Mouse (Mus musculus) MEL (cell line): ENCODE results near the gene Lrrc4c. TPM values are rescaled to one million over a fixed set of nuclear protein-coding genes. Genes with fewer than 3 reads are reported as not detected.

ENCODE experiments used
- DNase-seq: peaks from one replicate; pipeline ENCODE4 v3.0.0; 2011; ENCODE audit warnings: low read depth, low spot score
- H3K27ac ChIP-seq: 2 replicates; pipeline ENCODE4 v1.5.1; 2012; ENCODE audit warnings: low read depth, mild to moderate bottlenecking, control low read depth, low read length, moderate library complexity; ENCODE audit not compliant: control insufficient read depth
- H3K27me3 ChIP-seq, 2 experiments: fragments of 150-350 bp in 1 of 2; sonication (generic) in 1 of 2; 2 replicates each; pipeline ENCODE4 v1.6.1; 2012; ENCODE audit warnings: low read length in 2 of 2, mild to moderate bottlenecking in 2 of 2, improper control_type of control experiment in 1 of 2, moderate library complexity in 1 of 2; ENCODE audit not compliant: insufficient read depth in 2 of 2, control insufficient read depth in 1 of 2
- H3K36me3 ChIP-seq, 2 experiments: 2 replicates each; pipeline ENCODE4 v1.6.1; 2012 to 2014; ENCODE audit warnings: low read length in 2 of 2, improper control_type of control experiment in 1 of 2, inconsistent platforms in 1 of 2, mild to moderate bottlenecking in 1 of 2; ENCODE audit not compliant: insufficient read depth in 2 of 2, control insufficient read depth in 1 of 2
- H3K4me1 ChIP-seq, 2 experiments: fragments of 150-350 bp in 1 of 2; sonication (generic) in 1 of 2; 2 replicates each; pipeline ENCODE4 v1.6.1; 2012; ENCODE audit warnings: low read length in 2 of 2, improper control_type of control experiment in 1 of 2, mild to moderate bottlenecking in 1 of 2; ENCODE audit not compliant: insufficient read depth in 2 of 2, control insufficient read depth in 1 of 2
- H3K4me3 ChIP-seq, 2 experiments: fragments of 150-350 bp in 1 of 2; sonication (generic) in 1 of 2; 2 replicates each; pipeline ENCODE4 v1.5.1; 2012; ENCODE audit warnings: low read depth in 2 of 2, low read length in 2 of 2, mild to moderate bottlenecking in 2 of 2, moderate library complexity in 2 of 2, control low read depth in 1 of 2, improper control_type of control experiment in 1 of 2; ENCODE audit not compliant: control insufficient read depth in 1 of 2, insufficient read depth in 1 of 2
- H3K79me2 ChIP-seq: 2 replicates; pipeline ENCODE4 v1.6.1; 2012; ENCODE audit warnings: mild to moderate bottlenecking, low read length, moderate library complexity; ENCODE audit not compliant: control insufficient read depth, poor library complexity, insufficient read depth
- H3K9ac ChIP-seq: 2 replicates; pipeline ENCODE4 v1.6.1; 2012; ENCODE audit warnings: low read depth, mild to moderate bottlenecking, control low read depth, low read length, moderate library complexity; ENCODE audit not compliant: control insufficient read depth, poor library complexity, severe bottlenecking
- H3K9me3 ChIP-seq: fragments of 150-350 bp; sonication (generic); replicated peaks from 2 replicates; pipeline ENCODE4 v1.6.1; 2012; ENCODE audit warnings: mild to moderate bottlenecking, low read length, improper control_type of control experiment, moderate library complexity; ENCODE audit not compliant: insufficient read depth
- E2F4 ChIP-seq: IDR thresholded peaks from 2 replicates; pipeline ENCODE4 v1.6.1; 2011; ENCODE audit warnings: low read depth, low read length, improper control_type of control experiment, borderline replicate concordance
- ELF1 ChIP-seq: IDR thresholded peaks from 2 replicates; pipeline ENCODE4 v1.6.1; 2014; ENCODE audit warnings: low read depth, mild to moderate bottlenecking, inconsistent platforms, low read length, improper control_type of control experiment, moderate library complexity
- ETS1 ChIP-seq: IDR thresholded peaks from 2 replicates; pipeline ENCODE4 v1.6.1; 2012; ENCODE audit warnings: low read depth, mild to moderate bottlenecking, inconsistent platforms, low read length, improper control_type of control experiment, moderate library complexity
- GATA1 ChIP-seq: IDR thresholded peaks from 2 replicates; pipeline ENCODE4 v1.6.1; 2011; ENCODE audit warnings: low read depth, low read length, improper control_type of control experiment
- HCFC1 ChIP-seq: IDR thresholded peaks from 2 replicates; pipeline ENCODE4 v1.6.1; 2012; ENCODE audit warnings: low read depth, mild to moderate bottlenecking, inconsistent platforms, low read length, improper control_type of control experiment, moderate library complexity
- MAFK ChIP-seq: IDR thresholded peaks from 2 replicates; pipeline ENCODE4 v1.6.1; 2011; ENCODE audit warnings: low read depth, mild to moderate bottlenecking, low read length, improper control_type of control experiment, borderline replicate concordance
- MAZ ChIP-seq: IDR thresholded peaks from 2 replicates; pipeline ENCODE4 v1.6.1; 2012; ENCODE audit warnings: low read depth, mild to moderate bottlenecking, inconsistent platforms, low read length, improper control_type of control experiment
- POLR2A ChIP-seq, 2 experiments: IDR thresholded peaks; 2 replicates each; pipeline ENCODE4 v1.6.1; 2011 to 2012; ENCODE audit warnings: low read length in 2 of 2, mild to moderate bottlenecking in 2 of 2, control low read depth in 1 of 2, improper control_type of control experiment in 1 of 2, low read depth in 1 of 2, moderate library complexity in 1 of 2; ENCODE audit not compliant: control insufficient read depth in 1 of 2, insufficient read depth in 1 of 2, poor library complexity in 1 of 2
- POLR2AphosphoS5 ChIP-seq: IDR thresholded peaks from 2 replicates; pipeline ENCODE4 v1.6.1; 2012; ENCODE audit warnings: low read depth, borderline replicate concordance, mild to moderate bottlenecking, inconsistent platforms, low read length, moderate library complexity, mixed read lengths
- TAL1 ChIP-seq: IDR thresholded peaks from 2 replicates; pipeline ENCODE4 v1.6.1; 2012; ENCODE audit warnings: mild to moderate bottlenecking, inconsistent platforms, low read length, moderate library complexity, mixed read lengths
- USF1 ChIP-seq: IDR thresholded peaks from 2 replicates; pipeline ENCODE4 v1.6.1; 2014; ENCODE audit warnings: low read depth, mild to moderate bottlenecking, inconsistent platforms, low read length, improper control_type of control experiment, moderate library complexity
- ZC3H11A ChIP-seq: IDR thresholded peaks from 2 replicates; pipeline ENCODE4 v1.6.1; 2012; ENCODE audit warnings: low read depth, mild to moderate bottlenecking, inconsistent platforms, low read length, improper control_type of control experiment
- ZKSCAN1 ChIP-seq: IDR thresholded peaks from 2 replicates; pipeline ENCODE4 v1.6.1; 2012; ENCODE audit warnings: low read depth, mild to moderate bottlenecking, inconsistent platforms, low read length, improper control_type of control experiment, moderate library complexity
- polyA plus RNA-seq, 2 experiments: library from polyadenylated mRNA; stranded (reverse) in 1 of 2; unstranded in 1 of 2; fragments of >175 nt in 1 of 2; fragments of >200 nt in 1 of 2; gene quantifications; 2 replicates each; pipeline versions ENCODE4 v1.2.1 to v1.2.4; 2012; ENCODE audit warnings: low replicate concordance in 2 of 2, low read depth in 1 of 2; ENCODE audit not compliant: insufficient read length in 2 of 2, insufficient read depth in 1 of 2, missing spikeins in 1 of 2
- total RNA-seq: library from RNA; depleted of rRNA; stranded (reverse); fragments of 300-350 nt; gene quantifications from 2 replicates; pipeline ENCODE4 v1.2.3, GENCODE M21; 2012

Gene Lrrc4c
- total and polyA plus RNA-seq, 3 experiments: not detected

DNA sequence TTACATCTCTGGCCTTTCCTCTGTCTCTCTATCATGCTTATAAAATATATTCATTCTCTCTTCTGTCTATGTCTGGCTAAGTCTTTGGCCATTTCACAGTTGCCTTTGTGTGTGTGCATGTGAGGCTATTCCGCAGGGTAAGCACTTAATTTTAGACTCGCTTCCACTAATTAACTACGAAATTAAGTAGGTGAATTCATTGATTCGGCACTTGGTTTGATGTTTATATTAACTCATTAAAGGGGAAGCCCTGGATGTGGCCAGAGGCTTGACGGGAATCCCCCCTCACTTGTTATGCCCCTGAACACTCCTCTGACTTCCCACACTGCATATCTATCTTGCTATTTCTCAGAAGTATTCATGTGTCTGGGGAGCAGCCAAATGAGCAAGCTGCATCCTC lies 1169.6 kb downstream of the Lrrc4c start:
- H3K9me3 ChIP-seq: no peaks in the 10 kb centered on the region
- no peaks in the 10 kb centered on the region for H3K36me3 ChIP-seq
- DNase-seq: no peak
- H3K4me1 ChIP-seq: no peaks in the 10 kb centered on the region
- H3K27me3 ChIP-seq: no peaks in the 10 kb centered on the region
- H3K27ac ChIP-seq: no peak overlapping the region
- H3K79me2 ChIP-seq: no peaks in the 10 kb centered on the region
- TF ChIP-seq HCFC1: no peak
- no peak for TF ChIP-seq ZKSCAN1
- no peak for TF ChIP-seq USF1
- TF ChIP-seq POLR2AphosphoS5: no peak
- no peak overlapping the region for H3K4me3 ChIP-seq
- H3K9ac ChIP-seq: no peak overlapping the region

DNA sequence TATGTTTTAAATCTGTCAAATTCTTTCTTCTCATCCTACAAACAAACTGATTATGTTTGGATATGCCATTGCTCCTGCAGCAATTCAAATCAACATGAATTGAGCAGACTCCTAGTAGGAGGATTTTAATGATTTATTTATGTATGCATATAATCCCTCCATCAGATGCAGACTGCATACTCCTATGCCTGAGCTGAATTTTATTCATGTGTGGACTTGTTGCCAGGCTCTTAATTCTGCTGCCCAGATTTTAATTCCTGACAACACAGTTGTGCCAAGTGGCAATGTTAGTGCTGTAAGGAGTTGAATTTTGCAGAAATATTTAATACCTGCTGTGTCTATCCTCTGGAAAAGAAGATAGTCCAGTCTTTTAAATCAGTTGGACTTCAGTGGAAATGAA lies 1179.1 kb downstream of the Lrrc4c start:
- no peak for TF ChIP-seq ZC3H11A
- no peak for TF ChIP-seq MAFK
- no peak for TF ChIP-seq TAL1
- no peak for TF ChIP-seq ELF1
- TF ChIP-seq MAZ: no peak
- TF ChIP-seq, all 39 proteins: peak for 0
- DNase-seq: no peak
- H3K4me1 ChIP-seq: no peaks in the 10 kb centered on the region
- no peak overlapping the region for H3K4me3 ChIP-seq
- H3K9ac ChIP-seq: no peak overlapping the region
- H3K27ac ChIP-seq: no peak overlapping the region
- no peaks in the 10 kb centered on the region for H3K27me3 ChIP-seq
- no peaks in the 10 kb centered on the region for H3K36me3 ChIP-seq
- no peaks in the 10 kb centered on the region for H3K9me3 ChIP-seq
- H3K79me2 ChIP-seq: no peaks in the 10 kb centered on the region

DNA sequence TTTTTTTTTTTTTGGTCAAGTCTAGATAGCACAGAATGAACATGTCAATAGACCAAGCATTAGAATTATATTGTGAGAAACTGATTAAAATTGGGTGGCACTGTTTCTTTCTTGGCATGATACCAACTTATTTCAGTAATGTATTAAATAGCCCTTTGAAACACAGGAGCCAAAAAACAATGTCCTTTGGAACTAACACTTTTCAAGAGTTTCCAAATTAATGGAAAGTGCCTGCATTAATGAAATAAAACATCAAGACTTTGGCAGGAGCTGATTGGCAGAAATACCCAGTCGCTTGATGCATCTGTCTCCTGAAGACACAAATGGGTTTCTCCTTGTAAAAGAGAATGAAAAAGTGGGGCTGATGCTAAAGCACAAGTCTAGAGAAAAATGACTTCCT lies 1184.5 kb downstream of the Lrrc4c start:
- H3K27me3 ChIP-seq: no peaks in the 10 kb centered on the region
- no peaks in the 10 kb centered on the region for H3K36me3 ChIP-seq
- no peak overlapping the region for H3K27ac ChIP-seq
- H3K9me3 ChIP-seq: no peaks in the 10 kb centered on the region
- no peaks in the 10 kb centered on the region for H3K4me1 ChIP-seq
- no peak overlapping the region for H3K9ac ChIP-seq
- no peak overlapping the region for H3K4me3 ChIP-seq
- no peaks in the 10 kb centered on the region for H3K79me2 ChIP-seq
- no peak for DNase-seq
- TF ChIP-seq MAFK (no peak), ETS1 (no peak), E2F4 (no peak), ZC3H11A (no peak), POLR2A (IDR thresholded peaks at IDR 0.05; ENCODE audit: control insufficient read depth in 1 of 2, insufficient read depth in 1 of 2, low read depth in 1 of 2, low read length in 2 of 2, poor library complexity in 1 of 2) (no peak), GATA1 (no peak)
